Mouse (Mus musculus): Measurements from ENCODE around the gene H2-Ke6.
"Not testable (repeated sequence)": the region's sequence is repeated elsewhere in the genome, so short reads cannot be mapped to it uniquely, and the experiment has no call there.

Gene H2-Ke6

GRCm38 (mm10) chr17:33998697-33999096 lies 29.2 kb downstream of the H2-Ke6 start:
- DNase-seq (ENCODE audit: low spot score in 2 of 2): not testable (repeated sequence)

GRCm38 (mm10) chr17:33997025-33997424 lies 30.8 kb downstream of the H2-Ke6 start:
- not testable (repeated sequence) for DNase-seq (ENCODE audit: low spot score in 2 of 2)

- DNase-seq (ENCODE audit: low spot score in 2 of 2): no peak
Observed at GRCm38 (mm10) chr17:33995651-33996050, 32.2 kb downstream of the H2-Ke6 start.

GRCm38 (mm10) chr17:33994959-33995358 lies 32.9 kb downstream of the H2-Ke6 start:
- DNase-seq (ENCODE audit: low spot score in 2 of 2): no peak

- DNase-seq (ENCODE audit: low spot score in 2 of 2): no peak
Observed at GRCm38 (mm10) chr17:33991788-33992664, 35.8 kb downstream of the H2-Ke6 start.

- not testable (repeated sequence) for DNase-seq (ENCODE audit: low spot score in 2 of 2)
Observed at GRCm38 (mm10) chr17:33982136-33982535, 45.7 kb downstream of the H2-Ke6 start.

GRCm38 (mm10) chr17:33981192-33981909 lies 46.5 kb downstream of the H2-Ke6 start:
- DNase-seq (ENCODE audit: low spot score in 2 of 2): peak; percentile 88 to 90

GRCm38 (mm10) chr17:33980181-33981035 lies 47.5 kb downstream of the H2-Ke6 start:
- no peak for DNase-seq (ENCODE audit: low spot score in 2 of 2)

- no peak for DNase-seq (ENCODE audit: low spot score in 2 of 2)
Observed at GRCm38 (mm10) chr17:33979512-33980050, 48.3 kb downstream of the H2-Ke6 start.

GRCm38 (mm10) chr17:33978631-33979031 lies 49.2 kb downstream of the H2-Ke6 start:
- DNase-seq (ENCODE audit: low spot score in 2 of 2): peak in 1 of 2 experiments; percentile 44

GRCm38 (mm10) chr17:33977861-33978557 lies 49.9 kb downstream of the H2-Ke6 start:
- no peak for DNase-seq (ENCODE audit: low spot score in 2 of 2)

Data from right cerebral cortex, postnatal 36 days (tissue).